Mouse (Mus musculus) ES-Bruce4 (cell line): ENCODE results near the gene Fgf13.

Experiments used
- CTCF ChIP-seq: IDR thresholded peaks from one replicate; pipeline ENCODE4 v1.8.1; 2011; ENCODE audit warnings: low read depth, low read length
- POLR2A ChIP-seq: IDR thresholded peaks from one replicate; pipeline ENCODE4 v1.8.1; 2011; ENCODE audit warnings: low read length; ENCODE audit not compliant: insufficient read depth

DNA sequence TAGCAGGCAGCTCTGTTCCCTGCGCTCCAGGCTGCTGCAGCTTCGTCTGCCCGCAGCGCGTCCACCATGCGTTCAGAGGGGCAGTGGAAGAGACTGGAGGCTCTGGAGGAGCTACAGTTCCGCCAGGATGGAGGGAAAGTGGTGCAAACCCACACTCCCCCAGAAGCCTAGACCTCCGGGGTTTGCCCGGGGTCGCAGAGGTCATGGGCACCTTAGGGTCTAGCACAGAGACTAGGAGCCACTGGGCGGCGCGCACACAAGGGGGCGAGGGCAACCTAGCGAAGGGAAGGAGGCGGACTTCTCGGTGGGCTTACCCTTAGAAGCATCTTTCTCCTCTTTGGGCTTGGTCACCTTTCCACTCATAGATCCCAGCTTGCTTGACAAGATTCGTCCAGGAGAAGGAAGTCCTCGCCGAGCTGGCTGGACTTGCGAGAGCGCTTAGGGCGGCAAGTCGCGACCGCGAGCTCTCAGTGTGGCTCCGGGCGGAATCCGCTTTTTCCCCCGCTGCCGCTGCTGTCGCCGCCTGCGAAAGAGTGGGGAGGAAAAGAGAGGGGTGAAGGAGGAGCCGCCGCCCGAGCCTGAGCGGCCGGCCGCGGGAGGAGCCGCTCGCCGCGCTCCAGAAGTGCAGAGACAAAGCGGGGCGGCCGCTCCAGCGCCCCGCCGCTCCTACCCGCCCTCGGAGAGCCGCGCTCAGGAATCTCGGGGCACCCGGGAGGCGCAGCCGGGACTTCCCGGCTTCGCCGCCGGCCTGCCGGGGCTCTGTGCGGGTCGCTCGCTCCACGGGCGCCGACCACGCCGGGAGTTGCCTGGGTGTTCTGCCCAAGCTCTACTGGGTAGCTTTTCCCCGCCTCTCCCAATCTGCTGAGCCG lies 811 bp downstream of the Fgf13 start:
- TF ChIP-seq CTCF (no peak), POLR2A (no peak)
